Mouse (Mus musculus) ES-E14 (cell line): ENCODE data around the gene Trip10. TPM values are rescaled to one million over a fixed set of nuclear protein-coding genes. Genes with fewer than 3 reads are reported as not detected.
"Not testable (repeated sequence)": the region's sequence is repeated elsewhere in the genome, so short reads cannot be mapped to it uniquely, and the experiment has no call there.

Experiments used
- DNase-seq: peaks from one replicate; pipeline ENCODE4 v3.0.0-alpha.2; 2013; ENCODE audit warnings: low read depth, low spot score
- H3K27ac ChIP-seq: 2 replicates; pipeline ENCODE4 v1.5.1; 2012; ENCODE audit warnings: low read depth, mild to moderate bottlenecking, low read length, moderate library complexity, mixed read lengths; ENCODE audit not compliant: poor library complexity, insufficient read depth, severe bottlenecking
- H3K36me3 ChIP-seq: 2 replicates; pipeline ENCODE4 v1.6.1; 2012; ENCODE audit warnings: mild to moderate bottlenecking, low read length, moderate library complexity, mixed read lengths; ENCODE audit not compliant: control insufficient read depth, poor library complexity, insufficient read depth, severe bottlenecking
- H3K4me1 ChIP-seq, 2 experiments: fragments of 150-350 bp in 1 of 2; sonication (generic) in 1 of 2; 2 replicates each; pipeline ENCODE4 v1.6.1; 2012; ENCODE audit warnings: low read length in 2 of 2, mild to moderate bottlenecking in 1 of 2, mixed read lengths in 1 of 2; ENCODE audit not compliant: control insufficient read depth in 2 of 2, insufficient read depth in 2 of 2, poor library complexity in 1 of 2
- H3K4me3 ChIP-seq, 2 experiments: fragments of 150-350 bp in 1 of 2; sonication (generic) in 1 of 2; 2 replicates each; pipeline ENCODE4 v1.5.1; 2012; ENCODE audit warnings: low read length in 2 of 2, low read depth in 1 of 2, mild to moderate bottlenecking in 1 of 2, mixed read lengths in 1 of 2; ENCODE audit not compliant: insufficient read depth in 1 of 2, poor library complexity in 1 of 2, severe bottlenecking in 1 of 2
- H3K9ac ChIP-seq: 2 replicates; pipeline ENCODE4 v1.6.1; 2012; ENCODE audit warnings: low read depth, mild to moderate bottlenecking, low read length, mixed read lengths; ENCODE audit not compliant: poor library complexity, insufficient read depth, severe bottlenecking
- H3K9me3 ChIP-seq: fragments of 150-350 bp; sonication (generic); 2 replicates; pipeline ENCODE4 v1.6.1; 2012; ENCODE audit warnings: low read depth, mild to moderate bottlenecking, low read length; ENCODE audit not compliant: control insufficient read depth, insufficient read depth
- CHD2 ChIP-seq: IDR thresholded peaks from 2 replicates; pipeline ENCODE4 v1.6.1; 2014; ENCODE audit warnings: mild to moderate bottlenecking, low read depth, low read length, inconsistent platforms
- HCFC1 ChIP-seq: IDR thresholded peaks from 2 replicates; pipeline ENCODE4 v1.6.1; 2012; ENCODE audit warnings: low read length, inconsistent platforms, borderline replicate concordance; ENCODE audit not compliant: insufficient read depth
- MAFK ChIP-seq: IDR thresholded peaks from 2 replicates; pipeline ENCODE4 v1.6.1; 2014; ENCODE audit warnings: mild to moderate bottlenecking, low read depth, low read length, inconsistent platforms; ENCODE audit not compliant: insufficient read depth
- ZC3H11A ChIP-seq: IDR thresholded peaks from 2 replicates; pipeline ENCODE4 v1.6.1; 2012; ENCODE audit warnings: low read depth, mild to moderate bottlenecking, inconsistent platforms, low read length, borderline replicate concordance
- ZNF384 ChIP-seq: IDR thresholded peaks from 2 replicates; pipeline ENCODE4 v1.6.1; 2012; ENCODE audit warnings: low read depth, low read length, inconsistent platforms
- in situ Hi-C, 2 experiments: fragments of 600-800 bp; cut with MboI; formaldehyde crosslinking; loops; one replicate each; pipeline ENCODE4 v1.15.1; 2025; ENCODE audit warnings: low sequenced_read_pairs in 2 of 2, inconsistent platforms in 1 of 2; ENCODE audit not compliant: unreplicated experiment in 2 of 2
- total RNA-seq: library from RNA; depleted of rRNA; stranded (reverse); fragments of 300-350 nt; gene quantifications from 2 replicates; pipeline ENCODE4 v1.2.3, GENCODE M21; 2012

Trip10 gene
- total RNA-seq, 1 experiment: 40.6 TPM

- Histone ChIP-seq H3K4me3 (peak overlapping the region; percentile 39 to 53; a peak in 3 of 4 replicates), H3K27ac (no peak overlapping the region), H3K9me3 (no peaks in the 10 kb centered on the region), H3K9ac (no peak overlapping the region), H3K4me1 (peaks cover 5 to 25% of the 10 kb centered on the region in 2 experiments; a peak in 3 of 4 replicates), H3K36me3 (no peaks in the 10 kb centered on the region)
- TF ChIP-seq ZC3H11A (no peak), HCFC1 (no peak), MAFK (no peak), ZNF384 (no peak), CHD2 (no peak)
- in situ Hi-C loops: no loop called here
- peak; percentile 84 for DNase-seq
Measured at GRCm38 (mm10) chr17:57276634-57277121, 27.4 kb downstream of the Trip10 start.

- H3K9me3 ChIP-seq, H3K27ac ChIP-seq, H3K4me3 ChIP-seq, H3K9ac ChIP-seq, DNase-seq, in situ Hi-C loops, H3K36me3 ChIP-seq: not testable (repeated sequence)
- H3K4me1 ChIP-seq: peaks cover 5 to 25% of the 10 kb centered on the region in 2 experiments; a peak in 3 of 4 replicates
Measured at GRCm38 (mm10) chr17:57277598-57278261, 28.5 kb downstream of the Trip10 start.

DNA sequence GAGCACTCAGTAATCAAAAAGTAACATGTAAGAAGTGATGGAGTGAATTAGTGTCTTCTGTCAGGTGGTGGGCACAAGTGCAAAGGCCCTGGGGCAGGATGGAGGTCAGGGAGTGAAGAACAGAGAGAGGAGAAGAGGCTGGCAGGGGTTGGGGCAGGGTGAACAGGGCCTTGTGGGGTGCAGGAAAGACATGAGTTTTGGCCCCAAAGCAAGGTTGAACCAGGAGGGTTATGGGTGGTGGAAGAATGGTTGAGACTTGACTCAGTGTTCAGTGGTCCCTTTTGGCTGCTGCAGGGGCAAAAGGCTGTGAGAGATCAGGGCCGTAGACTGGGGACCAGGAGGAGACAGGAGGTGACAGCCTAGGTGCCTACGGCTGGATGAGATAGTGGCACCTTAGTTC, 29.3 kb downstream of the Trip10 start:
- H3K4me1 ChIP-seq: peaks cover 4 to 25% of the 10 kb centered on the region in 2 experiments; a peak in 3 of 4 replicates
- no peak overlapping the region for H3K9ac ChIP-seq
- no peak overlapping the region for H3K27ac ChIP-seq
- H3K36me3 ChIP-seq: no peaks in the 10 kb centered on the region
- no peak for TF ChIP-seq ZC3H11A
- no peak for TF ChIP-seq HCFC1
- TF ChIP-seq MAFK: no peak
- no peak for TF ChIP-seq ZNF384
- TF ChIP-seq CHD2: no peak
- no peak for DNase-seq
- in situ Hi-C loops: no loop called here
- no peaks in the 10 kb centered on the region for H3K9me3 ChIP-seq
- H3K4me3 ChIP-seq: no peak overlapping the region

- peak within 1 kb of the TSS; percentile 42 to 50; a peak in 2 of 4 replicates for H3K4me3 ChIP-seq
- no peak within 1 kb of the TSS for H3K27ac ChIP-seq
- H3K4me1 ChIP-seq: peaks cover 2 to 19% of the 10 kb centered on the region in 2 experiments; a peak in 2 of 4 replicates
- no peak for DNase-seq
- no peaks in the 10 kb centered on the region for H3K9me3 ChIP-seq
- TF ChIP-seq MAFK (no peak), HCFC1 (no peak), ZNF384 (no peak), ZC3H11A (no peak), CHD2 (no peak)
- in situ Hi-C loops: no loop called here
- H3K36me3 ChIP-seq: no peaks in the 10 kb centered on the region
- peak within 1 kb of the TSS; percentile 33; the same call in 1 of the 2 replicates for H3K9ac ChIP-seq
Measured at GRCm38 (mm10) chr17:57278943-57279590, 29.8 kb downstream of the Trip10 start, which contains the start of gene Vav1. Vav1 (plus strand) TSS chr17:57279100.
